Mouse (Mus musculus): ENCODE measurements around the gene Gpr137c.

Gpr137c gene

GRCm38 (mm10) chr14:45291608-45292007 is 72.1 kb downstream of the Gpr137c start:
- no peak for DNase-seq (ENCODE audit: low spot score in 2 of 2)

- no peak for DNase-seq (ENCODE audit: low spot score in 2 of 2)
Measured at GRCm38 (mm10) chr14:45303939-45304338, 84.4 kb downstream of the Gpr137c start.

DNA sequence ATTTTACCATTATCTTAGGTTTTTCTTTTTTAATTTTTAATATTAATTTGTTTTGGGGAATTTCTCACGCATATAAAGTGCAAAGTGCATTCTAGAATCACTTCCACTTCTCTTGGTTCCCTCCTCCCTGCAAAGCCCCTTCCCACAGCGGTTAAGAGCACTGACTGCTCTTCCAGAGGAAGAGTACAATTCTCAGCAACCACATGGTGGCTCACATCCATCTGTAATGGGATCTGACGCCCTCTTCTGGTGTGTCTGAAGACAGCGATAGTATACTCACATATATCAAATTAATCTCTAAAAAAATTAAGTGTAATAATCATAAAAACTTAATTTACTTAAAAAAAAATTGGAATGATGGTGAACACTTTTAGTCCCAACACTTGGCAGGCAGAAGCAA is 84.9 kb downstream of the Gpr137c start:
- no peak for DNase-seq (ENCODE audit: low spot score in 2 of 2)

DNA sequence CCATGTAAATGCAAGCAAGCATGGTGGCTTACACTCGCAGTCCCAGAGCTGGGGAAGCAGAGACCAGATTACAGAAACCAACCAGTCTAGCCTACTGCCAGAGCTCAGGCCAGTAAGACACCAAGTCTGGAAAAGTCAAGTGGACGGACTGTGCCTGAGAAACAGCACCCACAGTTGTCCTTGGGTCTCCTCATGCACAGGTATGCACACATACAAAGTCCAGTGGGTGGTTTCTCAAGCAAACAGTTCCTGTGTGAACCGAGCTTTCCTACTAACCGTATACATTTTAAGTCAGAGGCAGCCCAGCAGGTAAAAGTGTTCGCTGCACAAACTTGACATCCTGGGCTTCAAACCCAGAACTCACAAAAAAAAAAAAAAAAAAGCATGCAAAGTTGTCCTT is 86.3 kb downstream of the Gpr137c start:
- DNase-seq (ENCODE audit: low spot score in 2 of 2): no peak

- DNase-seq (ENCODE audit: low spot score in 2 of 2): no peak
Measured at GRCm38 (mm10) chr14:45307630-45308328, 88.3 kb downstream of the Gpr137c start.

- DNase-seq (ENCODE audit: low spot score in 2 of 2): no peak
Measured at GRCm38 (mm10) chr14:45309646-45310045, 90.1 kb downstream of the Gpr137c start.

- no peak for DNase-seq (ENCODE audit: low spot score in 2 of 2)
Measured at GRCm38 (mm10) chr14:45310101-45310500, 90.6 kb downstream of the Gpr137c start.

DNA sequence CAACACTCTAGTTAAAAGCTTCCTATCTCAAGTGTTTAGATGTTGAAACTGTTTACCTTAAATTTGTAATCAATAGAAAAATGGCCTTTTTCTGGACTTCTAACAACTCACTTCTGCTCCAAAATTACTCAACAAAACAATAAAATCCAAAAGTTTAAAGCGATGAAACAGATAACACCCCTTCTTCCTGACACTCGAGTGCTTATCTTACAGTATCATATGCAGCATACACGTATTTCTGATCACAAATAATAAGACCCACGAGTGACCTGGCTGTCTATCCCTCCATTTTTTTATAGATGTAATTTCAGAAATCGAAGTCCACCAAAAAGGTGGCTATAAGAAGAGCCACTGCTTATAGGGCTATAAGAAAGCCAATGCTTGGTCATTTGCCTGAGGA is 97.4 kb downstream of the Gpr137c start:
- DNase-seq (ENCODE audit: low spot score in 2 of 2): no peak

DNA sequence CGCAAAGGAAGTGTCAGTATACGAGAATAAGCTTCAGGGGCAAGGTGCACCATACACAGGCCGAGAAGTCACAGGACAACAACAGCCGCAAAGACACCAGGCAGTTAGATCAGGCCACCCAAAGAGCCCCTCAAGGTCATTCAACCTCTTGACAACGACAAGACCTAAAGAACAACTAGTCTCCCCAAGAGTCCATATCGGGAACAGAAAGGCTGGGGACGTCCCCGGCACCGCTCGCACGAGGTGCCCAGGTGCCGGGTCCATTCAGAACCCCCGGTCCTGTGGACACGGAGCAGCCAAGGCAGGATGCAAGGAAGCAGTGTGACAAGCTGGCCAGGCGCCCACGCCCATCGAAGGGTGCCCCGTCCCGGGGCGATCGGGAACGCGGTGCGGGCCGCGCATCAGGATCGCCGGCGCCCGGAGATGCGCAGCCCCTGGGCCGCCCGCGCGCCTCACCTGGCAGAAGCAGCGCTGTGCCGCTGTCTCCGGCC is 98.4 kb downstream of the Gpr137c start:
- peak; percentile 16 to 24 for DNase-seq (ENCODE audit: low spot score in 2 of 2)

- peak; percentile 76 to 77 for DNase-seq (ENCODE audit: low spot score in 2 of 2)
Measured at GRCm38 (mm10) chr14:45318426-45319236, 99.1 kb downstream of the Gpr137c start, which contains the start of gene Ero1l. Gene Ero1l (minus strand): TSS chr14:45318771.

DNA sequence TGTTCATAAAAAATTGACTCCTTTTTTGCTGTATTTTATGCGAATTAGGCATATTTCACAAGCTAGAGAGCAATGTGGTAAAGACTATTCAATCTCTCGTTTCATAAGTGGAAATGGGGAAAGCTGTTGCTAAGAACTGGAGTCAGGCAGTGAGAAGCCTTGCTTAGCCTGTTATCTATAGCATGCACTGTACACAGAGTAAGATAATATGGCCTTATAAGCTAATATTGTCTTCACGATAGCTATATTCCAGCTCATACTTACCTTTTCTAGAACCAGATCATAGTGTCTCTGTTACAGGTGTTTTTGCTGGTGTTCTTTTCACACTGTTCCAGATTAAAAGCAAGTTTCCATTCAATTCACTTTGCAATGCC is 99.7 kb downstream of the Gpr137c start:
- DNase-seq (ENCODE audit: low spot score in 2 of 2): no peak

GRCm38 (mm10) chr14:45320111-45320510 is 100.6 kb downstream of the Gpr137c start:
- no peak for DNase-seq (ENCODE audit: low spot score in 2 of 2)

GRCm38 (mm10) chr14:45321067-45321466 is 101.5 kb downstream of the Gpr137c start:
- DNase-seq (ENCODE audit: low spot score in 2 of 2): no peak

DNA sequence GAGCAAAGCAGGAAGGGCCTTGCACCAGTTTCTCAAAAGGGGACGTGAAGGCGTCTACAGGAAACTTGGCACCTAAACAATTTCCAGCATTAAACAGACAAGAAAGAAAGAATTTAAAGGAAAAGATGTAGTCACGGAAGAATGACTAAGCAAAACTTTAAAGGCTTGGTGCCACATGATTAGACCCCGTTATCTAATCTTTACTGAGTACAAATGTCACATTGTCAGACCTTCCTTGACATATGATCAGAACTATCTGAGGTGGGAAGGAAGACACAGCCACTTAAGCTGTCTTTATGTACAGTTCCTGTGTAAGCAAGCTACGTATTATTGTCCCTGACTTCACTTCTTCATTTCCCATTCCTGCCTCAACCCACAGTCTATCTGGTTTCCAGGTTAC is 102.1 kb downstream of the Gpr137c start:
- no peak for DNase-seq (ENCODE audit: low spot score in 2 of 2)

DNA sequence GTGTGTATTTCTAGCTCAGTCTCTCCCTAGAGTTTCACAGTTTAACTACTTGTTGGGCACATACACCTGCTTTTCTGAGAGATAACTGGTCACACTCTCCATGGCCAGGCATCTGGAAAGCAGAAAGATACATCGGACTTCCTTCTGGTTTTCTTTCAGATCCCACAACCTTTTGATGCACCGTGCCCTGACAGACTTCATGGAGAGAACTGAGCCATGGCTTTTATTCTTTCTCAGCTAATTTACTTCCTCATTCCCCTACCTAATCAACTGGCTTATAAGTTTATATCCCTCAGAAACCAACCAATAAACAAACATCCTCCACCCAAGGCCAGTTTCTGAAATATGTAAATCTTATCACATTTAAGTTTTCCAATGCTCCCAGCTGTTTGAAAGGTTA is 102.9 kb downstream of the Gpr137c start:
- DNase-seq (ENCODE audit: low spot score in 2 of 2): no peak

GRCm38 (mm10) chr14:45323320-45323719 is 103.8 kb downstream of the Gpr137c start:
- no peak for DNase-seq (ENCODE audit: low spot score in 2 of 2)

DNA sequence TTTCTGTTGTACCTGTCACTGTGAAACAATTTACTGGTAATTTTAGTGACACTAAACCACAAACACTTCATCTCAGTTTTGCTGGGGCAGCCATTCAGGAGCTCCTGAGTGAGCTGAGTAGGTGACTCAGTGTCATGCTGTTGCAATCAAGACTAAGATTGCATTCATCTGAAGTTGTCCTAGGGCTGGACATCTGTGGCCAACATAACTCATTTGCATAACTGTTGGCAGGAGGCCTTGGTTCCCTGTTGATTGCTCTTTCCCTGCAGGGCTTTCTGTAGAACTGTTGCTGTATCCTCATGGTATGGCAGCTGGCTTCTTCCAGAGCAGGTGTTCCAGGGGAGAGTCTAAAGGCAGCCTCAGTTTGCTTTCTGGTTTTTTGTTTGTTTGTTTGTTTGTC is 106.0 kb downstream of the Gpr137c start:
- no peak for DNase-seq (ENCODE audit: low spot score in 2 of 2)

GRCm38 (mm10) chr14:45328072-45328713 is 108.7 kb downstream of the Gpr137c start:
- no peak for DNase-seq (ENCODE audit: low spot score in 2 of 2)

DNA sequence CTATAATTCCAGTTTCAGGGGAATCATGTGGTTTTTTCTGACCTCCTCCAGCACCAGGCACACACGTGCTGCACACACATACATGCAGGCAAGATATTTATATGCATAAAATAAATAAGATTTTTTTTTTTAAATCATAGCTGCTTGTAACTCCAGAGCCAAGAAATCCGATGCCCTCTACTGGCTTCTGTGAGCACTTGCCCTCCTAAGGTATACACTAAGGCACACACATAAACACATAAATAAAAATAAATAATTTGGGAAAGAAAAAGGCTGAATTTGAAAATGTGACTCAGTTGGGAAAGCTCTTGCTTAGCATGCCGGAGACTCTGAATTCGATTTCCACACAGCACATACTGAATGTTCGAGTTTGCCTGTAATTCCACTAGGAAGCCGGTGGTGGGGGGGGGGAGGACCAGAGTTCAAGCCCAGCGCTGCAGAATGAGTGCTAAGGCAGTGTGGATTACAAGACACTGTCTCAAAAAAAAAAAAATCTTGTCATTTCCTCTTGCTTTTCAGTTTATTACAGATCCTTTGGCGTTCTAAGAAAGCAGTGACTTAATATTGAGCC is 109.6 kb downstream of the Gpr137c start:
- no peak for DNase-seq (ENCODE audit: low spot score in 2 of 2)

DNA sequence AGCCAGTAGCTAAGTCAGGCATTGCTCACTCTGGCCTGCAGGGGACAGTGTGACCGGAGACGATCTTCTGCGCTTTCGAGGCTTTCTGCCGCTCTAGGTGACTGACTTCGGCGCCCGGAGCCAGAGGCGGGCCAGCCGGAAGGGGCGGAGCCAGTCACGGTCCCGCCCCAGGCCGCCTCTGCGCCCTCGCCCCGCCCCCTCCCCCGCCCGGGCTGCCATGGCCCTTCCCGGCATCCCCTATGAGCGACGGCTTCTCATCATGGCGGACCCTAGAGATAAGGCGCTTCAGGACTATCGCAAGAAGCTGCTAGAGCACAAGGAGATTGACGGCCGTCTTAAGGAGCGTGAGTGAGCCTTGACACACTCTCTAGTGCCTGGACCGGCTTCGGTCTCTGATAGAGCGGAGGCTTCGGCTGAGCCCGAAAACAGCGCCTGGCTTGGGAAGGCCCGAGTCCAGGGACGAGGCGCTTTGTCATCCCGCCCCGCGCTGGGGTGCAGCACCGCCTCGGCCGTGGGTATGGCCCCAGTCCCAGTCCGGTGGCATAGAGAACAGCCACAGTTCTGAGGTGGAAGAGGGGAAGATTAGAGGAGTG is 110.2 kb downstream of the Gpr137c start, which contains the start of gene Psmc6:
Gene Psmc6 (plus strand): TSS at position 200 of the 593 bp plus-strand sequence.
- peak; percentile 88 to 90 for DNase-seq (ENCODE audit: low spot score in 2 of 2)
